Mouse (Mus musculus): ENCODE results near the gene Pspc1.

DNA sequence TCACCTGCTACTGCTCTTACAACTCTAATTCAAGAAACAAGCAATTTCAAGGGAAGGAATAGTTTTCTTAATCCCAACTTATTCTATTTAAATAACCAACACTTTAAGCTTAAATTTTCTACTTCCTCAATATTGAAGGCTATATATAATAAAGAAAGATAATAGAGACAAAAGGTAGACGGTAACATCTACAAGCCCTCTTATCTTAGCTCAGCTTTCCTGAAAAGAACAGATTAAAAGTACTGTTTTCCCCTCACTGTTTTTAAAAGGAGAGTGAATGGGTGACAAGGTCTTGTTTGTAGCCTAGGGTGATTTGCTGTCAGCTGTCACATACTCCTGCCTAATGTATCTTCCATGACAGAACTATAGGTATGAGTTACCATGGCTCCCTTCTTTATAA lies 51.6 kb downstream of the Pspc1 start:
- TF ChIP-seq POLR2A (IDR thresholded peaks at IDR 0.05; ENCODE audit: low read depth, low read length): no peak
- no peak for TF ChIP-seq CTCF (IDR thresholded peaks at IDR 0.05; ENCODE audit: extremely low read depth, insufficient read length, insufficient replicate concordance, low read depth, low read length)

All from small intestine, adult 2 months (tissue).